Mouse (Mus musculus): ENCODE data around the gene Med12l.

Med12l gene

GRCm38 (mm10) chr3:59360102-59360501, 354.5 kb downstream of the Med12l start:
- in situ Hi-C loops (cut with MboI; ENCODE audit: unreplicated experiment in 2 of 2) = no loop called here

- in situ Hi-C loops (cut with MboI; ENCODE audit: unreplicated experiment in 2 of 2) = no loop called here
These were observed 356.3 kb downstream of the Med12l start for GRCm38 (mm10) chr3:59361895-59362294.

All from v-Abl transformed pro-B cells (cell line).